Mouse (Mus musculus): ENCODE measurements around the gene Zswim3. TPM values are rescaled to one million over a fixed set of nuclear protein-coding genes. Genes with fewer than 3 reads are reported as not detected.
A peak's percentile ranks its signal among the peaks of the same experiment; 100 is the strongest.

Gene Zswim3
- total RNA-seq, 2 experiments from 2014 or later = 4.0 to 4.7 TPM

DNA sequence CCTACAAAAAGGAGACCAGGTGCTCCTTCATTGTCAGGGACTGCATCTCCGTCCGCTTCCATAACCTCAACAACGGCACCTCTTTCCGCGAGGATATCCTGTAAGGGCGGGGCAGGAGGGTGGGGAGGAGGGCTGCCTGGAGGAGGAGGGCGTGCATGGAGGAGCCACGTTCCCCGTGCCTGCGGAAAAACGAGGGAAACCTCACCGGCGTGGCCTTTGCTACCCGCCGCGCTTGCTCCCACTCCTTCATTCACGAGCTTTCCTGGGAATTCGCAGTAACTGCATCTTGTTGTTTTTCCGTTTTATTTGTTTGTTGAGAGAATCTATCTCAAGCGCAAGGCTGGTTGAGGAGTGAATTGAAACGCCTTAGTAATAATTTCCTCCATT is 427 bp downstream of the Zswim3 start:
- DNase-seq = peak in 1 of 2 experiments; percentile 60

DNA sequence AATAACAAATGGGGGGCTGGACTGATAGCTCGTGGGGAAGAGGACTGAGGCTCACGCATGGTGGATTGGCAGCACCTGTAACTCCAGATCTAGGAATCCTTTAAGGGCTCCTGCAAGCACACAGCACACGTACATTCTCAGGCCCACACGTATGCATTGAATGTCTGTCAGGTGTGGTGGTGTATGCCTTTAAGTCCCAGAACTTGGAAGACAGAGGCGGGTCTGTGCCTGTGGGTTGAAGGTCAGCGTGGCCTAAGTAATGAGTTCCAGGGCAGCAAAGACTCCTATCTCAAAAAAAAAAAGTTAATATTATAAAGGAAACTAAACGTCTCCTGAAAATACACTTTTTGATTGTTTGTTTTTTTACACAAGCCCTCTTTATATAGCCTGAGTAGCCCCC is 1.7 kb downstream of the Zswim3 start:
- no peak for DNase-seq

DNA sequence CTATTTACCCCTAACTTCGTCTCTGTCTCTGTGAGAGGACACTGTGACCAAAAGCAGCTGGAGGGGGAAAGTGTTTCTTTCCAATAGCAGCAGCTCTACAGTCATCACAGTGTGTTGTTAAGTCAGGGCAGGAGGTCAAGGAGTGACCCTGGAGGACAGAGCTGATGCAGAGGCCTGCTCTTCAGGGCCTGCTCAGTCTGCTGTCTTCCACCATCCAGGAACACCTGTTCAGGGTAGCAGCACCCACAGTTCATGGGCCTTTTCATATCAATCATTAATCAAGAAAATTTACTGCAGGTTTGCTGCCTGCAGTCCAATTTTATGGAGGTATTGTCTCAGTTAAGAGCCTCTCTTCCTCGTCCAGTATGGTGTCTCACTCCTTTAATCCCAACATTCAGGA is 8.7 kb downstream of the Zswim3 start:
- DNase-seq = no peak

DNA sequence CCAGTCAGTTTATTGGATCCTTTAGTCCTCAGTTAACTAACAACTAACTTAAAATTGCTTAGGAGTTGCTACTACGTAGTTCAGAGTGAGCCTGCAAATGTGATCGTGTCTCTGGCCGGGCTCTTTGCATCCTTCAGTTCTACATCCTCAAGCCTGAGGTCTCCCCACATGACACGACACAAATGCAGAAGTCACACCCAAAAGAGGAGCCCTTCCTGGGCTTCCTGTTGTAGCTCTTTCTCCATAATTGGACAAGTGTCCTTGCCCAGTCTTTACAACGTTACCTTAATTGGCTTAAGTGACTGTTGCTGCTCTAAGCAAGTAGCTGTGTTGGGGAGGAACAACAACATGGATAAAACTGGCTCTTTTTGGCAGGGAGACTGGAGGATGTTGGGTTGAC is 10.4 kb downstream of the Zswim3 start:
- no peak for DNase-seq

DNA sequence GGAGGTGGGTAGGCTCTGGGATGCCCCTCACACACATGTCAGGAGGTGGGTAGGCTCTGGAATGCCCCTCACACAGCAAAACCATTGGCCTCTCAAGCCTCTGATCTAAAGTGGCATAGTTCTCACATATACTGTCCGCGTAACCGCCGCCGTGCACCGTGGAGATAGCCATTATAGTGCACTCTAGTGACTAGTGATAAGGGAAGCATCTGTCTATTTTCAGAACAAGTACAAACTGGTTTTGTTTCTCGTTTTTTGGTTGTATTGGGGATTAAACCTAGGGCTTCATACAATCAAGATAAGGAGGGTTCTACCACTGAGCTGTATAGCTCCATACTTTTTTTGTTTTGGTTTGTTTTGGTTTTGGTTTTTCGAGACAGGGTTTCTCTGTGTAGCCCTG is 10.9 kb downstream of the Zswim3 start:
- DNase-seq = no peak

DNA sequence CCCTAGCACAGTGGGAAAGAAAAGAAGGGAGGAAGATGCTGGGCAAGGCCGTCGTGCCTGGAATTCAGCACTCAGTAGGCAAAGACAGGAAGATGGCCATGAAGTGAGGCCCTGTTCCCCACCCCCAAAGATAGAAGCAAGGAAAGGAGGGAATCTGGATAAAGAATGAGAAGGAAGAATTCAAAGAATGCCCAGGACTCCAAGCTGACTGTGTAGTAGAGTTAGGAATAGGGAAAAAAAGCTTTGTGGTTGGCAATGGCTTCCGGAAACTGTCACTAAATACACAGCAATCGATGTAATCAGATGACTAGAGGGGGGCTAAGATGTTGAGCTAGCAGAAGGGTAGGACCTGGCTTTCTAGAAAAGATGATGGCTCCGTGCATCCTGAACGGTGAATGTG is 12.3 kb downstream of the Zswim3 start:
- no peak for DNase-seq

DNA sequence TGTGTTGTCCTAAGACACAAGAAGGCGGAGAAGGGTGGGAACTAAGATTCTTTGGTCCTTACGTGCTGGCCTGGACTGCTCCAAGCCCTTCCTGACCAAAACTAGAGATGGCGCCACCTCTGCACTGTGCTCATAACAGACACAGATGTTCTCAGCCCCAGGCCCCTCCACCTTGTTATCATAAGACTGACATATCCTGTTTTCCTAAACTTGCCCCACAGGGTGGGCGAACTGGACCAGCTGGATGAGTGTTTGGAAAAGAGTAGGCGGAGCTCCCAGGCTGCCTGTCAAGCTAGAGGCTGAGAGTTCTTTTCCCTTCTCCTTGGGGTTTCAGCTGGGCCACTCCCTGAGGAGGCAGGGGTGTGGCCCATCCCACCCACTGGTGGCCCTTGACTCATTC is 12.8 kb downstream of the Zswim3 start:
- DNase-seq = no peak

DNA sequence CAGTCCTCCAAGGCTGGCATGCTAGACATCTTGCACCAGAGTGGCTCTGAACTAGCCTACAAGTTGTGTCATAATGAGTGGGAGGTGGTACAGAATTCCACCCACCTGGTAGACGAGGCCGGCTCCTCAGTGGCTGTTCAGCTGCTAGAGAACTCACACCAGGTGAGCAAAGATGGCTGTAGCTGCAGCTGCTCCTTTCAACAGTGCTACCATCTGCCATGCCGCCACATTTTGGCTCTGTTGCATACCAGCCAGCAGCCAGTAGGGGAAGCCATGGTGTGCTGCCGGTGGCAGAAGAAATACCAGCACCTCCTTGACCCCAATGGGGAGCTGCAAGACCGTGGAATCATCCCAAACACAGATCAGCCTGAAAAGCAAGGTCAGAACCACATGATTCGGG is 16.2 kb downstream of the Zswim3 start:
- no peak for DNase-seq

DNA sequence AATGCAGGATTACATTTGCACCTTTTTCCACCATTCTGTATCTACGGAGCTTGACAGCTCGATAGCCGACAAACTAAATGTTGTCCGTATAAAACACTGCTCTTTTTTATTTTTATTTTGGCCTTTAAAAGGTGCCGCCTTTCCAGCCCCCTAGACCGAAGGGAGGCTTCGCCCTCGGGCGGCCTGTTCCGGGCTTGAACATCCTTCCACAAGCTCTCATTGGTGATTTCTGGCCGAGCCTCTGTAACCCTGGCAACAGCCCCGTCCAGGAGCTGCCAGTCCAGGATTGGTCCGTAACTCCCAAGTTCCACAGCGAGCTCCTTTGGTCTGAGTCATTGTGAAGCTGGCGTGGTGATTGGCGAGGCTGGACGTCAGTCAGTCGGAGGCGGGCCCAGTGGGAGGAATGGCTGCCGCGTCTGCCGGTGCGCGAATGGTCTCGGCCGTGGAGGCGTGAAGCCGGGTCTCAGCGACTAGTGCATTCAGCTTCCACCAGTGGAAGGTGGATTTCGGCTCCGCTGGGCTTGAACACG is 17.8 kb downstream of the Zswim3 start, which contains the start of gene Zswim1:
Gene Zswim1, plus strand, starts transcription at position 51 of the 530 bp plus-strand sequence.
- peak; percentile 99 to 100 for DNase-seq

DNA sequence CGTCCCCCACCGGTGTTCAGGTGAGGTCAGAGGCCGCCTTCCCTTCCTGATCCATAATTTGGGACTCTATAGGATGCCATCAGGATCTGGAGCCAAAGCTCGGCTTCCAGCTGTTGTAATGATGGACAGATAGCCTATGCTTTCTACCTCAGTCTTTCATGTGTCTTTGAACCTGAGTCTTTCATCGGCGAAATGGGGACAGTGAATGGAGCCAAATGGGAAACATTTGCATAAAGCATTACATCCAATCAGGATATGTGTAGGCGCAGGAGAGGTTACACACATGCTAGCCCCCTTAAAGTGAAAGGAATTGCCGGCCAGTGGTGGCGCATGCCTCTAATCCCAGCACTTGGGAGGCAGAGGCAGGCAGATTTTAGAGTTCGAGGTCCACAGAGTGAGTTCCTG is 18.3 kb downstream of the Zswim3 start:
- peak in 1 of 2 experiments; percentile 40 for DNase-seq

DNA sequence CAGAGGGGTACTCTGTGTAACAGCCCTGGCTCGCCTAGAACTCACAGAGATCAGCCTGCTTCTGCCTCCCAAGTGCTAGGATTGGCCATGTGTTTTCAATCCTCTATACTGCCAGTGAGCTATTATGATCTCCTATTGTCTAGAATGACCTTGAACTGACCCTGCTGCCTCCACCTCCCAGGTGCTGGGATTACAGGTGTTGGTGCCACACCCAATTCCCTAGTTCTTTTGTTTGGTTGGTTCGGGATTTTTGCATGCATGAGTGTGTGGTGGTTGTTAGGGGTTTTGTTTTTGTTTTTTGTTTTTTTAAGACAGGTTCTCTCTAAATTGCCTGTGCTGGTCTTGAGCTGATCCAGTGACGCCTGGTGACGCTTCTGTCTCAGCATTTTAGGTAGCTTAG is 19.1 kb downstream of the Zswim3 start:
- no peak for DNase-seq

DNA sequence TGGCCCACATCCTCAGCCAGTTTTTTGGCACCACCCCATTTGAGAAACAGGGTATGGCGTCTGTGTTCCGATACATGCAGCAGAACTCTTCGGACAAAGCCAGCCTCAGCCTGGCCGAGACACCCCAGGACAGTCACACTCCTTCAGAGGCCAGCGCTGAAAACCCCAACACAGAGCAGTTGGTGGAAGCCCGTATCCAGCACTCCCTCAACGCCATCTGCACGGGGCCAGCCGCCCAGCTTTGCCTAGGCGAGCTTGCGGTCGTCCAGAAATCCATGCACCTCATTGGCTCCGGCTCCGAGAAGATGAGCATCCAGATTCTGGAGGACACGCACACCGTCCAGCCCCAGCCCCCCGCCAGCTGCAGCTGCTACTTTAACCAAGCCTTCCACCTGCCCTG is 20.6 kb downstream of the Zswim3 start:
- DNase-seq = no peak

DNA sequence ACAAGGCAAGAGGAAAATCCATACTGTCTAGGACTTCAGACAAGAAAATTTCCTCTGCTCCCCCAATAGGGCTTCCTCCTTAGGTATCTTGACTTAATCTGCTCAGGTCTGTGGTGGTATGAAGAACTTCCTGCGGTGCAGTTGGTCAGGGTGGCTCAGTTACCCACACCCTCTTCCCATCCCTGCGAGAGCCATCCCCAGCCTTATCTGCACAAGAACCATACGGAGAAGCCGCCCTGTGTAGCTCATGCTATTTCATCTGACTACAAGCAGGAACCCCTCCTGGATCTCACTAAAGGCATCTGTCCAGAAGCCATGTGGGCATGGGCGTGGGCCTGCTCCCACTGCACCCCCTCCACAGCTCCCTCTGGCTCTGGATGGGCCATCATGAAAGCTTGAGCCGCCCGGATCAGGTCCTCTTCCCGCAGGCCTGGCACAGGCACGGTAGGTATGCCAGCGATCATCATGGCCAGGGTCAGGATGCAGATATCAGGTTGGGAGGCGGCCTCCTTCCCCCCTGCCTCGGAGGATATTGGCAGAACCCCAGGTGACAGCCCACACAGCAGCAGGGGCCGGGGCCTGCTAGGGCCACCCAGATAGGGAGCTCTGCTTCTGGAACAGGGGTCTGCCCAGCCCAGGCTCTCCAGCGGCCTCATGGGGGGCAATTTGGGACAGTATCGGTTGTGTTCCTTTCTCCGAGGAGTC is 22.4 kb downstream of the Zswim3 start:
- no peak for DNase-seq

DNA sequence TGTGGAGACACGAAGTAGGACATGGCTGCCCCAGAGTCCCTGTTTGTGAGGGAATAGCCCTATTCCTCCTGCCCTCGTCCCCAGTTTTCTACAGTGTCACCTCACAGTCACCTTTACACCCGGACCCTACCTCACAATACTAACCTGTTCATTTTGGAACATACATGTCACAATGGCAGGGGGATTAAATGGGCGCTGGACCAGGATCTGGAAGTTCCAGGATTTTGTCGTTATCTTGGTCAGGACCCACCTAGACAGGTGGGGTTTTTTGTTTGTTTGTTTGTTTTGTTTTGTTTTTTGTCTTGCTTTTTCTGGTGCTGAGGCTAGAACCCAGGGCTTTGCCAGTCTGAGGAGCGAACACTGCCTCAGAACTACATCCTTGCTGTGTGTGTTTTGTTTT is 23.5 kb downstream of the Zswim3 start, which contains the start of gene Spata25:
Gene Spata25, minus strand, starts transcription at position 101 of the 400 bp plus-strand sequence.
- no peak for DNase-seq

DNA sequence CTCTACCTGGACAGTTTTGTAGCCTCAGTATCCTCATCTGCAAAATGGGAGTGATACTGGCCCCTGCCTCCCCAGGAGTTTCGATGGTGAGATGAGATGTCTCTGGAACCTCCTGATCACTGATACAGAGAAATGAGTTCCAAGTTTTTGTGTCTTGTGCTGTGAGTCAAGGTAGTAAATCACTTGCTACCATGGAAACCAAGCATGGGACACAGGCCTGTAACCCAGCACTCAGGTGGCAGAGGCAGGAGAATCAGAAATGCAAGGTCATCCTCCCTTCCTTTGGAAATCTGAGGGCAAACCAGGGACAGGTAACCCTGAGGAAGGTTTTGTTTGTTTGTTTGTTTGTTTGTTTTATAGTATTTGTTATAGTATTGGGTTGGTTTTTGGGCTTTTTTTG is 24.2 kb downstream of the Zswim3 start:
- DNase-seq = no peak

DNA sequence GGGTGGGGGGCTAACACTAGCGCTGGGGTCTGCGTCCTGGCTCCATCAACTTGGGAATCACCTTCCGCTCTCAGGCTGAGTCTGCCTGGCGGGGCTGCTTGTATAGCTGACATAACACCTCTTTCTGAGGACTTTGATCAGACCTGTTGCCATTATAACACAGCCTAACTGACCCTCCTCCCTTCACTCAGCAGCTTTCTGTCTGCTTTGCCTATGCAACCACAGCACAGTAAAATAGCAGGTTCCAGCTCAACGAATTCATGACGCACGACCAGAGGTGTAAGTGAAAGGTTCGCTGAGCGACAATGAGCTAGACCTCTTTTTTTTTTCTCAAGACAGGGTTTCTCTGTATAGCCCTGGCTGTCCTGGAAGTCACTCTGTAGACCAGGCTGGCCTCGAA is 26.1 kb downstream of the Zswim3 start:
- DNase-seq = no peak

DNA sequence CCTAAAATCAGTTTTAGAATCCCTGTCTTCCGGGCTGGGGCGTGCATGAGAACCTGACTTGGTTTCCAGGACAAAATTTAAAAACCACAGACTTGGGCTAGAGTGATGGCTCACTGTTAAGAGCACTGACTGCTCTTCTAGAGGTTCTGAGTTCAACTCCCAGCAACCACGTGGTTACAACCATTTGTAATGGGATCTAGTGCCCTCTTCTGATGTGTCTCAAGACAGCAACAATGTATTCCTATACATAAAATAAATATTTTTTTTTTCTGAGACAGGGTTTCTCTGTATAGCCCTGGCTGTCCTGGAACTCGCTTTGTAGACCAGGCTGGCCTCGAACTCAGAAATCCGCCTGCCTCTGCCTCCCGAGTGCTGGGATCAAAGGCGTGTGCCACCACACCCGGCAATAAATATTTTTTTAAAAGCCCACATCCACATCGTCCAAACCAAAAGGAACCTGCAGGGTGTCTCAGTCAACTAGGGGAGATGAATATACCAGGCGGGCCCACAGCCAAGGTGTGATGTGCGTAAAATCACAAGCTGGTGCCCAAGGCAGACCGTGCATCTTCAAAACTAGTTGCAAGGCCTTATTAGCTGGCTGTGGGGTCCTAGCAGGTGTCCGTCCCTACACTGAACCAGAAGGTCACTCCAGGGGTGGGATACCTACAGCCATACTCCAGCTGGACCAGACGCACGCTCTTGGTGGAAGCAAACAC is 27.3 kb downstream of the Zswim3 start:
- DNase-seq = no peak

DNA sequence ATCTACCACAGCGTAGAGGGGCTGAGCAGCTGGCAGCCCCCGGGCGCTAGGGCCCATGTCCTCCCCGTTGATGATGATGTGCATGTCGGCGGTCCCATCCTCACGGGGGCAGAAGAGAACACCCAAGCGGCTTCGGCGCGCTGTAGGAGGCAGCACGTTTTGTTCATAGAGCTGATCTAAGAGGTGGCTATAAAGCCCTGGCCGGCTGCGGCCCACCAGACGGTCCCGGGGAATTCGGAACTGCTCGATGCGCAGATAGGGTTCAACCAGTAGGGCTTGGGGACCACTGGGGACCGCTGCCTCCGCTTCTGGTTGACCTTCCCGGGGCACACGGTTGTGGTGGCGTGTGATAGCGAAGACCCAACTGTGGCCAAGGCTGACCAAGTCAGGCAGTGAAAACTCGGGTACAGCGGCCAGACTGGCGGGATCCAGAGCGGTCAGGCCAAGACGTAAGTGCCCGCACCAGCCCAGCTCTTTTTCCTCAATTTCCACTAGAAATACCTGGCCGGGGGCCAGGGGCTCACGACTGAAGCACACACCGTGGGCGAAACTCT is 27.9 kb downstream of the Zswim3 start, which contains the start of gene Ctsa:
Gene Ctsa, plus strand, starts transcription at position 126 of the 554 bp plus-strand sequence.
- DNase-seq = peak; percentile 85 to 86

DNA sequence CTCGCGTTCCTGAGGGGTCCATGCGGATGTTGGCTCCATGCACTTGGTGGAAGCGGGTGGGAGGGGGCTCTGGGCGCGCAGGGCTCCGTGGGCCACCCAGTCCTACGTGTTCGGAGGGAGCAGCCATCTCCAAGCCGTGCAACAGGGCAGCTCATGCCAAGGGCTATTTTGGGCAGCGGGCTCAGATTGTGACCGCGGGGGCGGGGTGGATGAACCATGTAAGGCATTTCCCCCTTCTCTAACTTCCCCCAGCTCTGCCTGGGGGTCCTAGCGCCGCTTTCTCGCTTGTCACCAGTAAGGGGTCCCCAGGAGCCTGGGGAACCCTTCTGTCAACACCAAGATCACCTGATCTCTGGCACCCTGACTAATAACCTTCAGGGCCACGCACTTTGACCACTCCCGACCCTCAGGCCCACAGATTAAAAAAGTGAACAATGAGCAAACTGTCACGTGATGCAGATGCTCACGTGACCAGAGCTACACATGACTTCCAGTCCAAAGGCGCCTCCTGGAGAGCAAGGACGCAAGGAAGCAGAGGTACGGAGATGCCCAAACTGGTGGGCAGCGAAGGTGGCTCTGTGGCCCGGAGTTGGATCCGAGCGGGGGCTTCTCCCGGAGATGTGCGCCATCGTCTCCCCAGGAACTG is 28.5 kb downstream of the Zswim3 start, which contains the start of gene Neurl2:
Gene Neurl2, minus strand, starts transcription at position 143 of the 646 bp plus-strand sequence.
- DNase-seq = peak; percentile 88 to 91

DNA sequence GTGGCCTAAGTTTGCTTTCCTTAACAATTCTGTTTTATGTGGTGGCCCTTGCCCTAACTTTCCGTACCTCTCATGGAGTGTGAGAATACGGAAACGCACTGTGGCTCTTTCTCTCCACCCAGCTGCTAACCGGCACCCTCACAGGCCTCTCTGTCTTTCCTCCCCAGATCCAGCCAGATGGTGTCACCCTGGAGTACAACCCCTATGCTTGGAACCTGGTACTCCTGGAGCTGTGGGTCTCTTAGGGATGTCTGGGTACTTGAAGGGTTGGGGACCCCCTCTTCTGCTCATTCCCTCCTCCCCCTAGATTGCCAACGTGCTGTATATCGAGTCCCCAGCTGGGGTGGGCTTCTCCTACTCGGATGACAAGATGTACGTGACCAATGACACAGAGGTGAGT is 29.6 kb downstream of the Zswim3 start:
- DNase-seq = peak in 1 of 2 experiments; percentile 24

DNA sequence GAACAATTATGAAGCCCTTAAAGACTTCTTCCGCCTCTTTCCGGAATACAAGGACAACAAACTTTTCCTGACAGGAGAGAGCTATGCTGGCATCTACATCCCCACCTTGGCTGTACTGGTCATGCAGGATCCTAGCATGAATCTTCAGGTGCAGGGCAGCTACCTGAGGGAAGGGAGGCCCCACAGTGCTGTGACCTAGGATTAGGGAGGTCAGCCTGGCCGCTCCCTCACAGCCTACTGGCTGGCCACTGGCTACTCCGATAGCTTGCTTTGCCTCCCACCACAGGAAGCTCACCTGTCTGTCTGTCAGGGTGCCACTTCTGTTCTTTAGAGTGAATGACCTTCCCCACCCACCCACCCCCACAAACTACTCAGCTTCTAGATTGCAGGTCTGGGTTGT is 30.3 kb downstream of the Zswim3 start:
- DNase-seq = no peak

DNA sequence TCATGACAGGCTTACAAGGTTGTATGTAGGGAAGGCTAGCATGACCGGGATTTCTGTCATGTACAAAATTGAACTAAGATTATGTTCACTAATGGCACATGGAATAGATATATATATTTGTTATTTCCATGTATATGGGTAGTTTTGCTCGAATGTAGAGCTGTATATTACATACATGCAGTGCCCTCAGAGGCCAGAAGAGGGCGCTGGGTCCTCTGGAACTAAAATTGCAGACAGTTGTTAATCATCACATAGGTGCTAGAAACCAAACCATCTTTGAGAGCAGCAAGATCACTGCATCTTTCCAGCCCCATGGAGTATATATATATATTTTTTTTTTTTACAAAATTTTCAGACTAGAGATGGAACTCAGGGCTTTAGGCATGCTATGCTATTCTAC is 40.9 kb downstream of the Zswim3 start:
- no peak for DNase-seq

Data from adrenal gland, postnatal 36 days (tissue).